Mouse (Mus musculus): Measurements from ENCODE around the gene Clip2.
"Not testable (repeated sequence)": the region's sequence is repeated elsewhere in the genome, so short reads cannot be mapped to it uniquely, and the experiment has no call there.

DNA sequence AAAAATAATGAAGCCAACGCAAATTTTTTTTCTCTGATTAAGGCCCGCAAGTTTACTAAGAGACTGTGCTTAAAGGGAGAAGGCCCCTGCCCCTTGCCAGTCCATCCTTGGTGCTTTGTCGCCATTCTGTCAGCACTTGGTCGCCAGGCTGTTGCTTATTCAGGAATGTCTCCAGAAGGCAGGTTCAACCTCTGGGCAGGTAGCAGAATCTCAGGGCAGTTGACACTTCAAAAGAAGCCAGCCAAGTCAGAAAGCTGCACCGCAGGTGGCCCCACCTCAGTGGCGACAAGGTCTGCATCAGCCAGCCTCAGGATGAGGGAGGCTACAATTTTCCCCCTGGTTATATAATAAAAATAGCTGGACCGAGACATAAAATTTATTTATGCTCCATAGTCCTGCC, 76.5 kb downstream of the Clip2 start:
- TF ChIP-seq POLR2A (IDR thresholded peaks at IDR 0.05; ENCODE audit: control insufficient read depth in 1 of 2, insufficient read depth in 1 of 2, low read depth in 1 of 2, low read length in 2 of 2, poor library complexity in 1 of 2); CTCF (IDR thresholded peaks at IDR 0.05 in 2 of 3, conservative IDR thresholded peaks at IDR 0.05 in 1 of 3; ENCODE audit: control insufficient read depth in 1 of 3, insufficient read depth in 1 of 3, low read depth in 2 of 3, low read length in 3 of 3, poor library complexity in 1 of 3, severe bottlenecking in 1 of 3); EP300 (IDR thresholded peaks at IDR 0.05; ENCODE audit: low read depth in 1 of 2, low read length in 2 of 2); MAFK (IDR thresholded peaks at IDR 0.05; ENCODE audit: borderline replicate concordance, low read depth, low read length); ZMIZ1 (IDR thresholded peaks at IDR 0.05; ENCODE audit: low read depth, low read length); POLR2AphosphoS5 (IDR thresholded peaks at IDR 0.05; ENCODE audit: borderline replicate concordance, low read depth, low read length); GABPA (IDR thresholded peaks at IDR 0.05; ENCODE audit: low read depth, low read length); NELFE (IDR thresholded peaks at IDR 0.05; ENCODE audit: low read depth, low read length): not testable (repeated sequence)

All from MEL (cell line).